Mouse (Mus musculus) MEL (cell line): Measurements from ENCODE around the gene Slc7a6. TPM values are rescaled to one million over a fixed set of nuclear protein-coding genes. Genes with fewer than 3 reads are reported as not detected.

Experiments used
- DNase-seq: peaks from one replicate; pipeline ENCODE4 v3.0.0; 2011; ENCODE audit warnings: low read depth, low spot score
- H3K27ac ChIP-seq: 2 replicates; pipeline ENCODE4 v1.5.1; 2012; ENCODE audit warnings: low read depth, mild to moderate bottlenecking, control low read depth, low read length, moderate library complexity; ENCODE audit not compliant: control insufficient read depth
- H3K27me3 ChIP-seq, 2 experiments: fragments of 150-350 bp in 1 of 2; sonication (generic) in 1 of 2; 2 replicates each; pipeline ENCODE4 v1.6.1; 2012; ENCODE audit warnings: low read length in 2 of 2, mild to moderate bottlenecking in 2 of 2, improper control_type of control experiment in 1 of 2, moderate library complexity in 1 of 2; ENCODE audit not compliant: insufficient read depth in 2 of 2, control insufficient read depth in 1 of 2
- H3K36me3 ChIP-seq, 2 experiments: 2 replicates each; pipeline ENCODE4 v1.6.1; 2012 to 2014; ENCODE audit warnings: low read length in 2 of 2, improper control_type of control experiment in 1 of 2, inconsistent platforms in 1 of 2, mild to moderate bottlenecking in 1 of 2; ENCODE audit not compliant: insufficient read depth in 2 of 2, control insufficient read depth in 1 of 2
- H3K4me1 ChIP-seq, 2 experiments: fragments of 150-350 bp in 1 of 2; sonication (generic) in 1 of 2; 2 replicates each; pipeline ENCODE4 v1.6.1; 2012; ENCODE audit warnings: low read length in 2 of 2, improper control_type of control experiment in 1 of 2, mild to moderate bottlenecking in 1 of 2; ENCODE audit not compliant: insufficient read depth in 2 of 2, control insufficient read depth in 1 of 2
- H3K4me3 ChIP-seq, 2 experiments: fragments of 150-350 bp in 1 of 2; sonication (generic) in 1 of 2; 2 replicates each; pipeline ENCODE4 v1.5.1; 2012; ENCODE audit warnings: low read depth in 2 of 2, low read length in 2 of 2, mild to moderate bottlenecking in 2 of 2, moderate library complexity in 2 of 2, control low read depth in 1 of 2, improper control_type of control experiment in 1 of 2; ENCODE audit not compliant: control insufficient read depth in 1 of 2, insufficient read depth in 1 of 2
- H3K79me2 ChIP-seq: 2 replicates; pipeline ENCODE4 v1.6.1; 2012; ENCODE audit warnings: mild to moderate bottlenecking, low read length, moderate library complexity; ENCODE audit not compliant: control insufficient read depth, poor library complexity, insufficient read depth
- H3K9ac ChIP-seq: 2 replicates; pipeline ENCODE4 v1.6.1; 2012; ENCODE audit warnings: low read depth, mild to moderate bottlenecking, control low read depth, low read length, moderate library complexity; ENCODE audit not compliant: control insufficient read depth, poor library complexity, severe bottlenecking
- H3K9me3 ChIP-seq: fragments of 150-350 bp; sonication (generic); replicated peaks from 2 replicates; pipeline ENCODE4 v1.6.1; 2012; ENCODE audit warnings: mild to moderate bottlenecking, low read length, improper control_type of control experiment, moderate library complexity; ENCODE audit not compliant: insufficient read depth
- CTCF ChIP-seq, 3 experiments: IDR thresholded peaks in 2 of 3; conservative IDR thresholded peaks in 1 of 3; 2 replicates each; pipeline ENCODE4 v1.5.1; 2011 to 2012; ENCODE audit warnings: low read length in 3 of 3, low read depth in 2 of 3, mild to moderate bottlenecking in 2 of 3, improper control_type of control experiment in 1 of 3, inconsistent platforms in 1 of 3, mixed read lengths in 1 of 3, moderate library complexity in 1 of 3; ENCODE audit not compliant: control insufficient read depth in 1 of 3, insufficient read depth in 1 of 3, poor library complexity in 1 of 3, severe bottlenecking in 1 of 3
- E2F4 ChIP-seq: IDR thresholded peaks from 2 replicates; pipeline ENCODE4 v1.6.1; 2011; ENCODE audit warnings: low read depth, low read length, improper control_type of control experiment, borderline replicate concordance
- ELF1 ChIP-seq: IDR thresholded peaks from 2 replicates; pipeline ENCODE4 v1.6.1; 2014; ENCODE audit warnings: low read depth, mild to moderate bottlenecking, inconsistent platforms, low read length, improper control_type of control experiment, moderate library complexity
- EP300 ChIP-seq, 2 experiments: IDR thresholded peaks; 2 replicates each; pipeline ENCODE4 v1.6.1; 2011; ENCODE audit warnings: improper control_type of control experiment in 2 of 2, low read length in 2 of 2, low read depth in 1 of 2, mild to moderate bottlenecking in 1 of 2
- ETS1 ChIP-seq: IDR thresholded peaks from 2 replicates; pipeline ENCODE4 v1.6.1; 2012; ENCODE audit warnings: low read depth, mild to moderate bottlenecking, inconsistent platforms, low read length, improper control_type of control experiment, moderate library complexity
- GATA1 ChIP-seq: IDR thresholded peaks from 2 replicates; pipeline ENCODE4 v1.6.1; 2011; ENCODE audit warnings: low read depth, low read length, improper control_type of control experiment
- JUND ChIP-seq: IDR thresholded peaks from 2 replicates; pipeline ENCODE4 v1.6.1; 2011; ENCODE audit warnings: low read depth, mild to moderate bottlenecking, improper control_type of control experiment, low read length
- MAFK ChIP-seq: IDR thresholded peaks from 2 replicates; pipeline ENCODE4 v1.6.1; 2011; ENCODE audit warnings: low read depth, mild to moderate bottlenecking, low read length, improper control_type of control experiment, borderline replicate concordance
- MAZ ChIP-seq: IDR thresholded peaks from 2 replicates; pipeline ENCODE4 v1.6.1; 2012; ENCODE audit warnings: low read depth, mild to moderate bottlenecking, inconsistent platforms, low read length, improper control_type of control experiment
- MEF2A ChIP-seq: IDR thresholded peaks from 2 replicates; pipeline ENCODE4 v1.6.1; 2014; ENCODE audit warnings: low read depth, mild to moderate bottlenecking, inconsistent platforms, low read length, improper control_type of control experiment; ENCODE audit not compliant: poor library complexity, insufficient replicate concordance, severe bottlenecking; ENCODE audit errors: extremely low read depth
- MXI1 ChIP-seq: IDR thresholded peaks from 2 replicates; pipeline ENCODE4 v1.6.1; 2011; ENCODE audit warnings: mild to moderate bottlenecking, low read depth, low read length, improper control_type of control experiment
- NRF1 ChIP-seq: IDR thresholded peaks from 2 replicates; pipeline ENCODE4 v1.6.1; 2014; ENCODE audit warnings: low read depth, mild to moderate bottlenecking, inconsistent platforms, low read length, improper control_type of control experiment, moderate library complexity; ENCODE audit not compliant: poor library complexity, insufficient read depth, severe bottlenecking
- POLR2A ChIP-seq, 2 experiments: IDR thresholded peaks; 2 replicates each; pipeline ENCODE4 v1.6.1; 2011 to 2012; ENCODE audit warnings: low read length in 2 of 2, mild to moderate bottlenecking in 2 of 2, control low read depth in 1 of 2, improper control_type of control experiment in 1 of 2, low read depth in 1 of 2, moderate library complexity in 1 of 2; ENCODE audit not compliant: control insufficient read depth in 1 of 2, insufficient read depth in 1 of 2, poor library complexity in 1 of 2
- POLR2AphosphoS5 ChIP-seq: IDR thresholded peaks from 2 replicates; pipeline ENCODE4 v1.6.1; 2012; ENCODE audit warnings: low read depth, borderline replicate concordance, mild to moderate bottlenecking, inconsistent platforms, low read length, moderate library complexity, mixed read lengths
- RAD21 ChIP-seq: IDR thresholded peaks from 2 replicates; pipeline ENCODE4 v1.6.1; 2011; ENCODE audit warnings: mild to moderate bottlenecking, low read depth, low read length, improper control_type of control experiment
- RCOR1 ChIP-seq: IDR thresholded peaks from 2 replicates; pipeline ENCODE4 v1.6.1; 2012; ENCODE audit warnings: low read depth, mild to moderate bottlenecking, inconsistent platforms, low read length, improper control_type of control experiment
- SMC3 ChIP-seq: IDR thresholded peaks from 2 replicates; pipeline ENCODE4 v1.6.1; 2011; ENCODE audit warnings: low read depth, low read length, improper control_type of control experiment
- TAL1 ChIP-seq: IDR thresholded peaks from 2 replicates; pipeline ENCODE4 v1.6.1; 2012; ENCODE audit warnings: mild to moderate bottlenecking, inconsistent platforms, low read length, moderate library complexity, mixed read lengths
- TCF12 ChIP-seq: IDR thresholded peaks from 2 replicates; pipeline ENCODE4 v1.6.1; 2014; ENCODE audit warnings: low read depth, mild to moderate bottlenecking, inconsistent platforms, low read length, improper control_type of control experiment, moderate library complexity
- UBTF ChIP-seq: IDR thresholded peaks from 2 replicates; pipeline ENCODE4 v1.6.1; 2012; ENCODE audit warnings: low read depth, mild to moderate bottlenecking, inconsistent platforms, low read length, improper control_type of control experiment, moderate library complexity, borderline replicate concordance; ENCODE audit not compliant: insufficient read depth
- USF1 ChIP-seq: IDR thresholded peaks from 2 replicates; pipeline ENCODE4 v1.6.1; 2014; ENCODE audit warnings: low read depth, mild to moderate bottlenecking, inconsistent platforms, low read length, improper control_type of control experiment, moderate library complexity
- ZC3H11A ChIP-seq: IDR thresholded peaks from 2 replicates; pipeline ENCODE4 v1.6.1; 2012; ENCODE audit warnings: low read depth, mild to moderate bottlenecking, inconsistent platforms, low read length, improper control_type of control experiment
- ZMIZ1 ChIP-seq: IDR thresholded peaks from 2 replicates; pipeline ENCODE4 v1.6.1; 2012; ENCODE audit warnings: low read depth, mild to moderate bottlenecking, inconsistent platforms, low read length, improper control_type of control experiment, moderate library complexity
- ZNF384 ChIP-seq: IDR thresholded peaks from 2 replicates; pipeline ENCODE4 v1.6.1; 2012; ENCODE audit warnings: low read depth, mild to moderate bottlenecking, inconsistent platforms, low read length, improper control_type of control experiment
- polyA plus RNA-seq, 2 experiments: library from polyadenylated mRNA; stranded (reverse) in 1 of 2; unstranded in 1 of 2; fragments of >175 nt in 1 of 2; fragments of >200 nt in 1 of 2; gene quantifications; 2 replicates each; pipeline versions ENCODE4 v1.2.1 to v1.2.4; 2012; ENCODE audit warnings: low replicate concordance in 2 of 2, low read depth in 1 of 2; ENCODE audit not compliant: insufficient read length in 2 of 2, insufficient read depth in 1 of 2, missing spikeins in 1 of 2
- total RNA-seq: library from RNA; depleted of rRNA; stranded (reverse); fragments of 300-350 nt; gene quantifications from 2 replicates; pipeline ENCODE4 v1.2.3, GENCODE M21; 2012

Gene Slc7a6
- total and polyA plus RNA-seq, 3 experiments, result 34.4 to 48.2 TPM; not detected in 1

DNA sequence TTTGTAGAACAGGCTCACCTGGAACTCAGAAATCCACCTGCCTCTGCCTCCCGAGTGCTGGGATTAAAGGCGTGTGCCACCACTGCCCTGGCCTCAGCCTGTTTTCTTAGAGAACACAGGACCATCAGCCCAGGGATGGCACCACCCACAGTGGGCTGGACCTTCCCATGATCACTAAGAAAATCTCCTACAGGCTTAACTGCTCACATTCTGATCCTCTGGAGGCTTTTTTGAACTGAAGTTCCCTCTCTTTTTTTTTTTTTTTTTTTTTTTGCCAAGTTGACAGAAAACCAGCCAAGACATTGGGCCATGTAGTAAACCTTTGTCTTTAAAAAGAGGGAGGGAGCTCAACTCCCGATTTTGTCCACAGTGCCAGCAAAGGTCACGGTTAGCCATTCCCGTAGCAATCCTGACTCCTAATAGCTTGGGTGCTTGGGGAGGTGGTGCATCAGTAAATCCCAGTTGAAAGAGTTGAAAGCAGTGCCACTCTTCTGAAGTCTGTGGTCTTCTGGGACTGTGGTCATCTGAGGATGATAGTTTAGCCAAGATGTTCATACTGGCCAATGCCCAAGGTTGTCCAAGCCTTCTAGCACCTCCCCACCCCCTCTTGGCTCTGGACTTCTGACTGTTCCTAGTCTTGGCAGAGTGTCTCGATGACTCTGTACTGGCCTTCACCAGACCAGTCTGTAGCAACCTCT is 20.6 kb upstream of the Slc7a6 start:
- Histone ChIP-seq H3K4me1 (peaks cover 0 to 26% of the 10 kb centered on the region in 2 experiments; a peak in 3 of 4 replicates), H3K79me2 (peaks cover 2% of the 10 kb centered on the region; the same call in 1 of the 2 replicates), H3K27me3 (no peaks in the 10 kb centered on the region), H3K9ac (no peak overlapping the region), H3K36me3 (peaks cover 0 to 23% of the 10 kb centered on the region in 2 experiments; a peak in 2 of 4 replicates), H3K9me3 (no peaks in the 10 kb centered on the region), H3K27ac (no peak overlapping the region), H3K4me3 (no peak overlapping the region)
- DNase-seq, result no peak
- TF ChIP-seq GATA1 (no peak), USF1 (no peak), ZNF384 (peak; percentile 68)

DNA sequence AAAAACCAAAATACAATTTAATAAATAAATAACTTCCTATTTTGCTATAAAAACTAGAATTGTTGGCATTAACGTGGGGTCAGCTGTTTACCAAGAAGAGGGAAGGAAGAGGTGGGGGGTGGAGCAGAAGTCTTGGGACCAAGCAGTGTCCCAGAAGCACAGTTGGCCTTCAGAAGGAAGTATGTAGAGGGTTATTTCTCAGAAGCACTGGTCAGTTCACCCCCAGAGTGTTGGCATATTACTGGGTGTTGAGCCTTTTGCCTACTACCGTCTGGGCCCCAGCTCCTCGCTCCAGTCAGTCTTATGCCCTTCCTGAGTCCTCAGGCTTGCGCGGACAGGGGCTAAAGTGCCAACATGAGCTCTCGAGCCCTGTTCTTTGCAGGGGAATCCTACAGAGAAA is 19.6 kb upstream of the Slc7a6 start:
- no peaks in the 10 kb centered on the region for H3K27me3 ChIP-seq

DNA sequence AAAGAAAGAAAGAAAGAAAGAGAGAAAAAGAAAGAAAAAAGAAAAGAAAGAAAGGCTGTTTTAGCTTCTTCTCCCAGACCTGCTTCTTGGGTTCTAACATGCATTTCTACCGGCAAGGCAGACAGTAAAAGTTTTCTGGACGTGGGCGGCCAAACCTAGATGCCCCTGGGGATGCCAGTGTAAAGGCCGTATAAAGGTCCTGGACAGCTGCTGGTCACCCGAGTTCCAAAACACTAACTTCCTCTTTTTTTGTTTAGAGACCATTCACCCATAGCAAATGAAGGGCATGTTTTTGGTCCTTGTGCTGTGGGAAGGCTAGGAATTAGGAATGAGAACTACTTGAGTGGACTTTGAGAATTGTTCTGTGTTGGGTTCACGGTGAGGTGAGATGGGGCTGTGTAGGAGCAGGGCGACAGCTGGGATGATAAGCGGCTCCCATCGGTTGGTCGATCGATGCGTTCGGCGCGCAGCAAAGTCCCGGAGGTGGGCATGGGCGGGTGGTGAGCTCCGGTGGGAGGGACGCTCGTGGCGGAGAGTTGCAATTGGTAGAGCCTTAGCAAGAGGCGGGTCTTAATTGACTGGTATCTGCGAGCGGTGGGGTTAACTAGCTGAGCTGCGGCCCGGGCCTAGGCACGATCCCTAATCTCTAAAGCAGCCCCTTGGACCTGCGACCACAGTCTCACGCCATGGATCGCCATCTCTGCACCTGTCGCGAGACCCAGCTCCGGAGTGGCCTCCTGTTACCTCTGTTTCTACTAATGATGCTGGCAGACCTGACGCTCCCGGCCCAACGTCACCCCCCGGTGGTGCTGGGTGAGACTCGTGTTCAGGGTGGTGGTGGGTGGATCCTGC is 18.6 kb upstream of the Slc7a6 start, which contains the start of gene Pla2g15:
Gene Pla2g15, plus strand, starts transcription at position 599 of the 852 bp plus-strand sequence.
- Histone ChIP-seq H3K4me3 (peak within 1 kb of the TSS; percentile 74 to 87), H3K9ac (peak within 1 kb of the TSS; percentile 76), H3K27me3 (no peaks in the 10 kb centered on the region), H3K9me3 (no peaks in the 10 kb centered on the region), H3K79me2 (peaks cover 2% of the 10 kb centered on the region; the same call in 1 of the 2 replicates), H3K27ac (peak within 1 kb of the TSS; percentile 59), H3K4me1 (peaks cover 0 to 31% of the 10 kb centered on the region in 2 experiments; a peak in 3 of 4 replicates), H3K36me3 (peaks cover 0 to 26% of the 10 kb centered on the region in 2 experiments; a peak in 2 of 4 replicates)
- peak; percentile 97 for DNase-seq
- TF ChIP-seq POLR2AphosphoS5, result no peak
- no peak for TF ChIP-seq JUND
- TF ChIP-seq GATA1, result peak; percentile 71
- peak; percentile 33 to 83 for TF ChIP-seq POLR2A (IDR thresholded peaks at IDR 0.05; ENCODE audit: control insufficient read depth in 1 of 2, insufficient read depth in 1 of 2, low read depth in 1 of 2, low read length in 2 of 2, poor library complexity in 1 of 2)
- no peak for TF ChIP-seq ZC3H11A
- peak; percentile 70; the same call in 1 of the 2 replicates for TF ChIP-seq ZMIZ1
- TF ChIP-seq ZNF384, result no peak; the same call in 1 of the 2 replicates
- peak; percentile 70; the same call in 1 of the 2 replicates for TF ChIP-seq ELF1
- peak; percentile 21; the same call in 1 of the 2 replicates for TF ChIP-seq RCOR1
- TF ChIP-seq CTCF (IDR thresholded peaks at IDR 0.05 in 2 of 3, conservative IDR thresholded peaks at IDR 0.05 in 1 of 3; ENCODE audit: control insufficient read depth in 1 of 3, insufficient read depth in 1 of 3, low read depth in 2 of 3, low read length in 3 of 3, poor library complexity in 1 of 3, severe bottlenecking in 1 of 3), result no peak
- peak; percentile 76 for TF ChIP-seq TCF12
- TF ChIP-seq ETS1, result peak; percentile 82
- TF ChIP-seq RAD21, result no peak
- TF ChIP-seq SMC3, result no peak
- TF ChIP-seq MXI1, result peak; percentile 60; the same call in 1 of the 2 replicates

More for the DNA sequence above, 19.6 kb upstream of the Slc7a6 start:
- H3K79me2 ChIP-seq, result peaks cover 2% of the 10 kb centered on the region; the same call in 1 of the 2 replicates
- TF ChIP-seq MAZ, result no peak
- no peak for TF ChIP-seq TCF12
- no peak for TF ChIP-seq TAL1
- no peak for TF ChIP-seq MAFK
- TF ChIP-seq SMC3, result no peak
- TF ChIP-seq MEF2A, result no peak
- no peak for TF ChIP-seq POLR2A (IDR thresholded peaks at IDR 0.05; ENCODE audit: control insufficient read depth in 1 of 2, insufficient read depth in 1 of 2, low read depth in 1 of 2, low read length in 2 of 2, poor library complexity in 1 of 2)
- TF ChIP-seq UBTF, result no peak
- no peak for TF ChIP-seq MXI1
- TF ChIP-seq NRF1, result no peak
- no peak for TF ChIP-seq EP300 (IDR thresholded peaks at IDR 0.05; ENCODE audit: low read depth in 1 of 2, low read length in 2 of 2)
- no peak for TF ChIP-seq ZC3H11A
- no peak for TF ChIP-seq E2F4
- no peak for TF ChIP-seq RAD21
- DNase-seq, result no peak
- H3K4me1 ChIP-seq, result peaks cover 0 to 31% of the 10 kb centered on the region in 2 experiments; a peak in 3 of 4 replicates
- H3K4me3 ChIP-seq, result no peak overlapping the region
- H3K36me3 ChIP-seq, result peaks cover 0 to 26% of the 10 kb centered on the region in 2 experiments; a peak in 2 of 4 replicates
- H3K9ac ChIP-seq, result peak overlapping the region; percentile 33
- no peak overlapping the region for H3K27ac ChIP-seq
- H3K9me3 ChIP-seq, result no peaks in the 10 kb centered on the region
